Mouse (Mus musculus) spleen, adult 2 months (tissue): ENCODE measurements around the gene Bcl10.

Experiments
- CTCF ChIP-seq: fragments of 200-500 bp; IDR thresholded peaks from 2 replicates; pipeline ENCODE4 v1.5.1; 2011; ENCODE audit warnings: mild to moderate bottlenecking, inconsistent platforms; ENCODE audit not compliant: insufficient read depth, insufficient read length, insufficient replicate concordance; ENCODE audit errors: extremely low read depth
- POLR2A ChIP-seq: fragments of 200-500 bp; IDR thresholded peaks from 2 replicates; pipeline ENCODE4 v1.6.1; 2011; ENCODE audit warnings: low read depth, low read length, inconsistent platforms

GRCm38 (mm10) chr3:145951287-145952165 lies 28.9 kb downstream of the Bcl10 start:
- TF ChIP-seq CTCF (no peak), POLR2A (no peak)
